Comparison of ENCODE assay signal across 15 mouse cellular contexts in genomic region chr19:10640589-10641378, GRCm38 (mm10). TPM values are rescaled to one million over a fixed set of nuclear protein-coding genes. Genes with fewer than 3 reads are reported as not detected.
DNase-seq lines count a peak whose midpoint lies in the region; ATAC-seq and TF ChIP-seq lines count a peak whose summit lies in the region.
"Had no signal": no experiment of that assay in that cellular context is flagged by ENCODE, and none has a peak within 500 bp of the region (broad histone marks: within the 10 kb centered on the region; RNA-seq: fewer than 3 reads in every experiment).

No protein-coding gene starts in this region.

- no peaks in the 10 kb centered on the region for H3K36me3 ChIP-seq in kidney, embryonic 14.5 days (ENCODE audit: control insufficient read depth, insufficient read depth, low read length)
- H3K36me3 ChIP-seq in C2C12 (ENCODE audit: control insufficient read depth, insufficient read depth) = no peaks in the 10 kb centered on the region
- H3K36me3 ChIP-seq in limb, embryonic 13.5 days = no peaks in the 10 kb centered on the region
- H3K36me3 ChIP-seq: hindbrain, embryonic 15.5 days had no signal

- WGBS in kidney, embryonic 14.5 days = 42% methylated on average over 13 of the region's 13 CpGs
- 39% methylated on average over 13 of the region's 13 CpGs for WGBS in limb, embryonic 13.5 days

- H3K4me2 ChIP-seq in kidney, embryonic 14.5 days (replicated peaks; ENCODE audit: low read depth, low read length) = peak overlapping the region; percentile 31; the same call in 1 of the 2 replicates
- H3K4me2 ChIP-seq in limb, embryonic 13.5 days (replicated peaks) = peak overlapping the region; percentile 44
- H3K4me2 ChIP-seq: hindbrain, embryonic 15.5 days; lung, embryonic 14.5 days had no signal

- peak; percentile 44; the same call in 1 of the 2 replicates for ATAC-seq in kidney, embryonic 14.5 days (ENCODE audit: low FRiP score, low TSS enrichment)
- peak; percentile 79 for ATAC-seq in limb, embryonic 13.5 days (ENCODE audit: low FRiP score, low read depth)
- ATAC-seq in inflammation-experienced regulatory T-cells, adult 6 months = no peak

- no peak overlapping the region for H3ac ChIP-seq in C2C12 (ENCODE audit: control insufficient read depth, insufficient read length, low read depth)

- peaks cover 3% of the 10 kb centered on the region; the same call in 1 of the 2 replicates for H3K4me1 ChIP-seq in kidney, embryonic 14.5 days (ENCODE audit: control insufficient read depth, insufficient read depth, low read length)
- peaks cover 19% of the 10 kb centered on the region for H3K4me1 ChIP-seq in limb, embryonic 13.5 days
- H3K4me1 ChIP-seq: hindbrain, embryonic 15.5 days had no signal

- no peak for TF ChIP-seq CTCF in C2C12 (IDR thresholded peaks at IDR 0.05; ENCODE audit: control insufficient read depth, insufficient read depth, insufficient read length)

- no peaks in the 10 kb centered on the region for H3K79me3 ChIP-seq in C2C12 (ENCODE audit: low read depth)

- no peaks in the 10 kb centered on the region for H3K9me3 ChIP-seq in kidney, embryonic 14.5 days (ENCODE audit: control insufficient read depth, low read length)
- H3K9me3 ChIP-seq in limb, embryonic 13.5 days = no peaks in the 10 kb centered on the region
- H3K9me3 ChIP-seq: hindbrain, embryonic 15.5 days had no signal

- H3K79me2 ChIP-seq in C2C12 (ENCODE audit: control insufficient read depth, insufficient read depth) = no peaks in the 10 kb centered on the region

- no peak overlapping the region for H3K27ac ChIP-seq in kidney, embryonic 14.5 days (ENCODE audit: low read depth, low read length)
- peak overlapping the region; percentile 67 for H3K27ac ChIP-seq in limb, embryonic 13.5 days
- H3K27ac ChIP-seq: heart, adult 2 months; hindbrain, embryonic 15.5 days had no signal

- H3K4me3 ChIP-seq in kidney, embryonic 14.5 days (ENCODE audit: low read length) = no peak overlapping the region
- no peak overlapping the region for H3K4me3 ChIP-seq in C2C12 (ENCODE audit: insufficient read depth, poor library complexity, severe bottlenecking)
- peak overlapping the region; percentile 15; the same call in 1 of the 2 replicates for H3K4me3 ChIP-seq in limb, embryonic 13.5 days
- H3K4me3 ChIP-seq: heart, adult 2 months; hindbrain, embryonic 15.5 days had no signal

- peak; percentile 14 for DNase-seq in embryo, embryonic 10.5 days (ENCODE audit: low spot score)
- DNase-seq in embryo, embryonic 11 days = no peak
- no peak for DNase-seq in kidney, adult 18-20 months
- no peak for DNase-seq in MN1 (ENCODE audit: low spot score)
- DNase-seq: adrenal gland, postnatal 14 days; cerebellum, postnatal 25 days; heart, adult 2 months; lung, embryonic 14.5 days; thymus, adult 2 months had no signal

- no peaks in the 10 kb centered on the region for H3K27me3 ChIP-seq in kidney, embryonic 14.5 days (ENCODE audit: control insufficient read depth, insufficient read depth, low read length)
- H3K27me3 ChIP-seq in C2C12 (ENCODE audit: control insufficient read depth, insufficient read depth, insufficient read length) = no peaks in the 10 kb centered on the region
- no peaks in the 10 kb centered on the region for H3K27me3 ChIP-seq in limb, embryonic 13.5 days
- H3K27me3 ChIP-seq: hindbrain, embryonic 15.5 days had no signal

- 0 out of 2 replicates have a peak overlapping the region, but pooled peaks have one; percentile 12 for H3K9ac ChIP-seq in kidney, embryonic 14.5 days (ENCODE audit: low read depth, low read length)
- H3K9ac ChIP-seq in limb, embryonic 13.5 days = 0 out of 2 replicates have a peak overlapping the region, but pooled peaks have one; percentile 8
- H3K9ac ChIP-seq: hindbrain, embryonic 15.5 days; lung, embryonic 14.5 days had no signal

TF ChIP-seq in C2C12, 6 proteins besides CTCF, POLR2A, EP300 and RAD21:
- TF ChIP-seq FOSL1 (IDR thresholded peaks at IDR 0.05; ENCODE audit: insufficient read depth, low read length, poor library complexity, severe bottlenecking) (no peak), CEBPB (IDR thresholded peaks at IDR 0.05; ENCODE audit: low read depth) (no peak), MYOD1 (IDR thresholded peaks at IDR 0.05; ENCODE audit: control insufficient read depth, insufficient read length, low read depth) (peak; percentile 29), USF1 (IDR thresholded peaks at IDR 0.05; ENCODE audit: low read depth) (no peak)

RNA-seq across cellular contexts. Expression of gene Vwce, which starts 6.8 kb away (rescaled TPM):
- polyA plus RNA-seq in kidney, embryonic 14.5 days (2014; fragmentation: Nextera tagmentation; extraction: Ambion mirVana) = 1.2 and 2.0 TPM in 2 replicates
- polyA plus RNA-seq in C2C12 (2012; fragmentation: generic; extraction: Trizol) = 0.11 TPM
- polyA plus RNA-seq in limb, embryonic 13.5 days (2015; fragmentation: Nextera tagmentation; extraction: Ambion mirVana) = 4.2 and 4.7 TPM in 2 replicates
- under 1 TPM in 1 of 3 experiments, not detected in 2; 0.79 TPM for polyA plus RNA-seq in inflammation-experienced regulatory T-cells, adult 6 months (2017; shearing (Covaris generic))
- polyA plus RNA-seq: heart, adult 2 months had no signal

RNA-seq across cellular contexts. Expression of gene Tkfc, which starts 35.3 kb away (rescaled TPM):
- polyA plus RNA-seq in kidney, embryonic 14.5 days (2014; fragmentation: Nextera tagmentation; extraction: Ambion mirVana) = 21.5 and 30.0 TPM in 2 replicates
- polyA plus RNA-seq in C2C12 (2012; fragmentation: generic; extraction: Trizol) = 15.7 TPM
- polyA plus RNA-seq in limb, embryonic 13.5 days (2015; fragmentation: Nextera tagmentation; extraction: Ambion mirVana) = 15.2 and 15.7 TPM in 2 replicates
- 10 to 100 TPM in 1 of 3 experiments, 1 to 10 TPM in 2; 8.4 to 10.7 (median 9.5) TPM for polyA plus RNA-seq in inflammation-experienced regulatory T-cells, adult 6 months (2017; shearing (Covaris generic))

RNA-seq across cellular contexts. Expression of gene Ddb1, which starts 35.7 kb away (rescaled TPM):
- 238 and 353 TPM in 2 replicates for polyA plus RNA-seq in kidney, embryonic 14.5 days (2014; fragmentation: Nextera tagmentation; extraction: Ambion mirVana)
- 513 TPM for polyA plus RNA-seq in C2C12 (2012; fragmentation: generic; extraction: Trizol)
- 400 and 416 TPM in 2 replicates for polyA plus RNA-seq in limb, embryonic 13.5 days (2015; fragmentation: Nextera tagmentation; extraction: Ambion mirVana)
- polyA plus RNA-seq in inflammation-experienced regulatory T-cells, adult 6 months (2017; shearing (Covaris generic)) = 100 to 1,000 TPM in 2 of 3 experiments, 10 to 100 TPM in 1; 94.0 to 107 (median 105) TPM

RNA-seq across cellular contexts. Expression of gene Pga5, which starts 37.1 kb away (rescaled TPM):
- polyA plus RNA-seq in kidney, embryonic 14.5 days (2014; fragmentation: Nextera tagmentation; extraction: Ambion mirVana) = not detected in 2 replicates
- polyA plus RNA-seq in C2C12 (2012; fragmentation: generic; extraction: Trizol) = not detected
- 0.10 TPM in 1 of 2 replicates, not detected in the other for polyA plus RNA-seq in limb, embryonic 13.5 days (2015; fragmentation: Nextera tagmentation; extraction: Ambion mirVana)
- polyA plus RNA-seq in inflammation-experienced regulatory T-cells, adult 6 months (2017; shearing (Covaris generic)) = not detected
- polyA plus RNA-seq: heart, adult 2 months; hindbrain, embryonic 15.5 days; lung, embryonic 14.5 days; spleen, adult 2 months had no signal

RNA-seq across cellular contexts. Expression of gene Vps37c, which starts 47.8 kb away (rescaled TPM):
- 18.9 and 31.7 TPM in 2 replicates for polyA plus RNA-seq in kidney, embryonic 14.5 days (2014; fragmentation: Nextera tagmentation; extraction: Ambion mirVana)
- polyA plus RNA-seq in C2C12 (2012; fragmentation: generic; extraction: Trizol) = 21.9 TPM
- 38.3 and 40.9 TPM in 2 replicates for polyA plus RNA-seq in limb, embryonic 13.5 days (2015; fragmentation: Nextera tagmentation; extraction: Ambion mirVana)
- 10 to 100 TPM; 11.4 to 15.9 (median 14.1) TPM for polyA plus RNA-seq in inflammation-experienced regulatory T-cells, adult 6 months (2017; shearing (Covaris generic))
